Mouse (Mus musculus): ENCODE results near the gene Tiam1. TPM values are rescaled to one million over a fixed set of nuclear protein-coding genes. Genes with fewer than 3 reads are reported as not detected.

Tiam1 gene
- polyA plus RNA-seq, 1 experiment from 2014 or later, result 24.9 TPM

DNA sequence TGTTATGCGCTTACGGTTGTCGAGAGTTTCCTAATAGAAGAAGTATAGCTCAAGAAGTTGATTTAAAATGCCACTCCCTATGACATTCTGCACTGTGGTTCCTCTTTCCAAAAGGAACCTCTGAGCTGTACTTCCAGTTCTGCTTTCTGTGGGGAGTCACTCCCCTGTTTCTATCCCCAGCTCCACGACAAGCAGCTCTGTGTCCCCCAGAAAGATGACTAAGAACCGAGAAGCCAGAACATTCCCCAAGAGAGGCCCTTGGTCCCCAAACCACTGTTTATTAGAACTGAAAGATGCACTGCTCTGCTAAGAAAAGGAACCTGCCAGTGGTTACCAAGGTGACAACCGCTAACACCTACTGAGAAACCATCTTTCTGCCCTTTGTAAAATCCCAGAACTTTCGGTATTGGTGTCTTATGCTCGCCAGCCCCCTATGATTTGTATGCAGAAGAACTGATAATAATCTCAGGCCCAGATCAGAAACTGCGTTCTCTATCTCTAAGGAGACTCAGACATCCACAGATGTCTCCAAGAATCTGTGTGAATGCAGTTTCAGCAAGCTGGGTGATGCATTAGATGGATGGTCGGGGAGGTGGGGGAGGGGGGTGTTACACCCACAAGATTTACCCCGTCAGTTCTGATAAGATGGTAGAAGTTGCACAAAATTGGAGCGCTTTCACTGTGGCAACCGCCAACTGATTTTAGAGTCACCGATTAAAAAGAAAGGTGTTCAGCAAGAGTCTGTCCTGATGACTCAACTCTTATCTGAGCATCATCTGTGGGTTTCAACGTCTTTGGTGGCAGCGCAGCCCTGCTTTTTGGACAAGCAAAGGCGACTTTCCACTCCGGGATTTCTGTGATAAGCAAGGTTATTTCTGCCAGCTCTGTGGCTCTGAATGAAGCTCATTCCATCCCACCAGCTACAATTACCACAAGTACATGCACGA is 294.6 kb downstream of the Tiam1 start:
- no peak for ATAC-seq (replicated peaks; ENCODE audit: insufficient number of reproducible peaks, low FRiP score, low TSS enrichment)
- H3K9ac ChIP-seq (ENCODE audit: low read depth, low read length), result no peak overlapping the region
- no peak overlapping the region for H3K4me2 ChIP-seq
- no peaks in the 10 kb centered on the region for H3K27me3 ChIP-seq (ENCODE audit: control insufficient read depth, insufficient read depth, low read length)
- H3K27ac ChIP-seq (ENCODE audit: low read depth, low read length), result no peak overlapping the region
- H3K9me3 ChIP-seq (replicated peaks; ENCODE audit: control insufficient read depth, low read length), result no peaks in the 10 kb centered on the region
- 81% methylated on average over 19 of the region's 19 CpGs for WGBS (ENCODE audit: insufficient replicate concordance)
- H3K4me1 ChIP-seq (ENCODE audit: control insufficient read depth, insufficient read depth, low read length), result no peaks in the 10 kb centered on the region
- no peaks in the 10 kb centered on the region for H3K36me3 ChIP-seq (ENCODE audit: control insufficient read depth, insufficient read depth, low read length)
- no peak overlapping the region for H3K4me3 ChIP-seq (ENCODE audit: low read depth, low read length)

DNA sequence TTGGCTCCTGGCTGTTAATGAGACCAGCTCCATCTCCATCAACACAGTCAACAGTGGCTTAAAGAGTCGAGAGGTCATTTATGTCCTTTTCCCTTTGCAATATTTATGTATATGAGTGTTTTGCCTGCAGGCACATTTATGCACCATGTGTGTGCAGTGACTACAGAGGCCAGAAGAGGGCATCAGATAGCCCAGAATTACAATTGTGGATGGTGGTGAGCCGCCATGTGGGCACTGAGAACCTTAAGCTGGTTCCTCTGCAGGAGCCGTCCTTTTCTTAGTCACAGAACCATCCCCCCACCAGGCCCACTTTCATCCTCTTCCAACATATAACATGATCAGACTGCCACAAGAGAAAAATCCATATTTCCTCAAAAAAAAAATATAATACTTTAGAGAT is 295.4 kb downstream of the Tiam1 start:
- ATAC-seq (replicated peaks; ENCODE audit: insufficient number of reproducible peaks, low FRiP score, low TSS enrichment), result no peak
- no peak overlapping the region for H3K4me3 ChIP-seq (ENCODE audit: low read depth, low read length)
- H3K9ac ChIP-seq (ENCODE audit: low read depth, low read length), result no peak overlapping the region
- H3K4me1 ChIP-seq (ENCODE audit: control insufficient read depth, insufficient read depth, low read length), result no peaks in the 10 kb centered on the region
- H3K9me3 ChIP-seq (replicated peaks; ENCODE audit: control insufficient read depth, low read length), result no peaks in the 10 kb centered on the region
- no peak overlapping the region for H3K27ac ChIP-seq (ENCODE audit: low read depth, low read length)
- 85% methylated on average over 3 of the region's 3 CpGs for WGBS (ENCODE audit: insufficient replicate concordance)
- H3K27me3 ChIP-seq (ENCODE audit: control insufficient read depth, insufficient read depth, low read length), result no peaks in the 10 kb centered on the region
- H3K36me3 ChIP-seq (ENCODE audit: control insufficient read depth, insufficient read depth, low read length), result no peaks in the 10 kb centered on the region
- no peak overlapping the region for H3K4me2 ChIP-seq

DNA sequence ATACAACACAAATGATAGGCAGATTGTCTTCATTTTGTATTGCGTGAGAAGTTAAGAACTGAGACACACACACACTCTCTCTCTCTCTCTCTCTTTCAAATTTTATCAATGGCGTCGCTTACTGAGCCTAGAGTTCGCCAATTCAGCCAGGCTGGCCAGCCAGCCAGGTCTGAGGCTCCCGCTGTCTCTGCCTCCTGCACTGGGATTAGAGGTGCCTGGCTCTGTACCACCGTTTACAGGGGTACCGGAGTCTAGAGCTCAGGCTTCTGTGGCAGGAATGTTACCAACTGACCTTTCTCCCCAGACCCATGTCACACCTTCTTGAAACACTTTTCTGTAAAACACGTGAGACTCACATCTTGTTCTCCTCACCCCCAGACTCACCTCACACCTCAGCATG is 298.1 kb downstream of the Tiam1 start:
- no peak overlapping the region for H3K27ac ChIP-seq (ENCODE audit: low read depth, low read length)
- no peaks in the 10 kb centered on the region for H3K9me3 ChIP-seq (replicated peaks; ENCODE audit: control insufficient read depth, low read length)
- no peaks in the 10 kb centered on the region for H3K4me1 ChIP-seq (ENCODE audit: control insufficient read depth, insufficient read depth, low read length)
- 76% methylated on average over 8 of the region's 8 CpGs for WGBS (ENCODE audit: insufficient replicate concordance)
- H3K4me3 ChIP-seq (ENCODE audit: low read depth, low read length), result no peak overlapping the region
- no peak overlapping the region for H3K9ac ChIP-seq (ENCODE audit: low read depth, low read length)
- no peak overlapping the region for H3K4me2 ChIP-seq
- no peaks in the 10 kb centered on the region for H3K36me3 ChIP-seq (ENCODE audit: control insufficient read depth, insufficient read depth, low read length)
- ATAC-seq (replicated peaks; ENCODE audit: insufficient number of reproducible peaks, low FRiP score, low TSS enrichment), result no peak
- no peaks in the 10 kb centered on the region for H3K27me3 ChIP-seq (ENCODE audit: control insufficient read depth, insufficient read depth, low read length)

GRCm38 (mm10) chr16:89844580-89844979 is 299.0 kb downstream of the Tiam1 start:
- H3K36me3 ChIP-seq (ENCODE audit: control insufficient read depth, insufficient read depth, low read length), result no peaks in the 10 kb centered on the region
- H3K9me3 ChIP-seq (replicated peaks; ENCODE audit: control insufficient read depth, low read length), result no peaks in the 10 kb centered on the region
- no peak overlapping the region for H3K4me2 ChIP-seq
- no peak overlapping the region for H3K27ac ChIP-seq (ENCODE audit: low read depth, low read length)
- no peak; the same call in 1 of the 2 replicates for ATAC-seq (replicated peaks; ENCODE audit: insufficient number of reproducible peaks, low FRiP score, low TSS enrichment)
- no peak overlapping the region for H3K9ac ChIP-seq (ENCODE audit: low read depth, low read length)
- H3K4me3 ChIP-seq (ENCODE audit: low read depth, low read length), result no peak overlapping the region
- WGBS (ENCODE audit: insufficient replicate concordance), result 36% methylated on average over 5 of the region's 5 CpGs
- no peaks in the 10 kb centered on the region for H3K27me3 ChIP-seq (ENCODE audit: control insufficient read depth, insufficient read depth, low read length)
- H3K4me1 ChIP-seq (ENCODE audit: control insufficient read depth, insufficient read depth, low read length), result no peaks in the 10 kb centered on the region

DNA sequence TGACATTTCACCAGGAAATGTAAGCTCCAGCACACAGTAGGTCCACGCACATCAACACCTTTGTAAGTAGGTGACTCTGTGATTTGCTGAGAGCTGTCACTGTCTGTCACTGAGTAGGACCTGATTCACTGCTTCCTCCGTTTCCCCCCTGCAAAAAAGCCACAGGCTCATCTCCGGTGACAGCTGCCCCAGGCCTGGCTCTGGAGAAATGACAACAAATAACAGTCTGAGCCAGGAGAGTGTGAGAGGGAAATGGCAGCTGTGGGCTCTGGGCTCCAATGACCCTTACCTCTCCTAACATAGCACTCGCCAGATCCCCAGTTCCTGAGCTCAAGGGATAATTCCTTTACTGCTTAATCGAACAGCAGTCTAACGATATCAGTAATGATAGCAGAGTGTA is 301.7 kb downstream of the Tiam1 start:
- ATAC-seq (replicated peaks; ENCODE audit: insufficient number of reproducible peaks, low FRiP score, low TSS enrichment), result no peak
- Histone ChIP-seq H3K4me3 (ENCODE audit: low read depth, low read length) (no peak overlapping the region), H3K4me2 (no peak overlapping the region), H3K4me1 (ENCODE audit: control insufficient read depth, insufficient read depth, low read length) (no peaks in the 10 kb centered on the region), H3K36me3 (ENCODE audit: control insufficient read depth, insufficient read depth, low read length) (no peaks in the 10 kb centered on the region), H3K27ac (ENCODE audit: low read depth, low read length) (no peak overlapping the region), H3K9ac (ENCODE audit: low read depth, low read length) (no peak overlapping the region), H3K27me3 (ENCODE audit: control insufficient read depth, insufficient read depth, low read length) (no peaks in the 10 kb centered on the region), H3K9me3 (replicated peaks; ENCODE audit: control insufficient read depth, low read length) (no peaks in the 10 kb centered on the region)
- WGBS (ENCODE audit: insufficient replicate concordance), result 53% methylated on average over 6 of the region's 6 CpGs

- no peak overlapping the region for H3K4me3 ChIP-seq (ENCODE audit: low read depth, low read length)
- no peak overlapping the region for H3K27ac ChIP-seq (ENCODE audit: low read depth, low read length)
- H3K9ac ChIP-seq (ENCODE audit: low read depth, low read length), result no peak overlapping the region
- no peak overlapping the region for H3K4me2 ChIP-seq
- WGBS (ENCODE audit: insufficient replicate concordance), result 83% methylated on average over 6 of the region's 6 CpGs
- ATAC-seq (replicated peaks; ENCODE audit: insufficient number of reproducible peaks, low FRiP score, low TSS enrichment), result no peak
- no peaks in the 10 kb centered on the region for H3K9me3 ChIP-seq (replicated peaks; ENCODE audit: control insufficient read depth, low read length)
- H3K4me1 ChIP-seq (ENCODE audit: control insufficient read depth, insufficient read depth, low read length), result no peaks in the 10 kb centered on the region
- H3K27me3 ChIP-seq (ENCODE audit: control insufficient read depth, insufficient read depth, low read length), result no peaks in the 10 kb centered on the region
- no peaks in the 10 kb centered on the region for H3K36me3 ChIP-seq (ENCODE audit: control insufficient read depth, insufficient read depth, low read length)
Measured at GRCm38 (mm10) chr16:89840361-89840760, 303.2 kb downstream of the Tiam1 start.

DNA sequence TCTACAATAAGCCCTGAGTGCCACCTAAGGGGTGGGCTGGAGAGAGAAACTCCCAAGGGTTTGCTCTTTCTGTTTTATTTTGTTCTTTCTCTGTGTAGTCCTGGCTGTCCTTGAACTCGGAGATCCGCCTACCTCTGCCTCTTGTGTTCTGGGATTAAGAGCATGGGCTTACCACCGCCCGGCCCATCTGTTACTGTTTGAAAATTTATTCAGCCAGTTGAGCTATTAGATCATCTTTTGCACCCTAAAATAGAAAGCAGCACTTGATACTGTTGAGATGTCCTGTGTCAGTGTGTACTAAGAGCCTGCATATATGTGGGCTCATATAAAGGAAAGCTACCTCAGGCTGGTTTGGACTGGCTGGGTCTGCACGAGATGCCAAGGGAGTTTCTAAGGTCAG is 303.7 kb downstream of the Tiam1 start:
- no peak overlapping the region for H3K27ac ChIP-seq (ENCODE audit: low read depth, low read length)
- H3K9ac ChIP-seq (ENCODE audit: low read depth, low read length), result no peak overlapping the region
- no peaks in the 10 kb centered on the region for H3K27me3 ChIP-seq (ENCODE audit: control insufficient read depth, insufficient read depth, low read length)
- ATAC-seq (replicated peaks; ENCODE audit: insufficient number of reproducible peaks, low FRiP score, low TSS enrichment), result no peak
- H3K4me3 ChIP-seq (ENCODE audit: low read depth, low read length), result no peak overlapping the region
- 77% methylated on average over 5 of the region's 5 CpGs for WGBS (ENCODE audit: insufficient replicate concordance)
- H3K4me1 ChIP-seq (ENCODE audit: control insufficient read depth, insufficient read depth, low read length), result no peaks in the 10 kb centered on the region
- H3K4me2 ChIP-seq, result no peak overlapping the region
- no peaks in the 10 kb centered on the region for H3K36me3 ChIP-seq (ENCODE audit: control insufficient read depth, insufficient read depth, low read length)
- H3K9me3 ChIP-seq (replicated peaks; ENCODE audit: control insufficient read depth, low read length), result no peaks in the 10 kb centered on the region

DNA sequence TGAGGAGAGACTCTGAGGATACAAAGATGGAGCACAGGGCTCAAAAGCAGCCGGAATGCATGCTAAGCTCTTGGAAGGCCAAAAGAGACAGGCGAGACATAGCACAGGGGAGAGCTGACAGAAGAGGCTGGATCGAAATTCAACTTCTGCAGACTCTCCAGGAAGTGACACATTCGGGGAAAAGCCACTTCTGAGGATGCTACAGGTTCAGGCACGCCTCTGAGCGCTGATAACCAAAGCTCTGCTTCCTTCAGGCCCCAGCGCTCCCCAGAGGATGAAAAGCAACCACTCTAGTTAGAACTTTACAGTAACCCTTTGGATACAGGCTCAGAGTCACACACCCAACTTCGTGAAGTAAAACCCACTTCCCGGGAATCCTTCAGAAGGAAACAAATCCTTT is 306.5 kb downstream of the Tiam1 start:
- no peak for ATAC-seq (replicated peaks; ENCODE audit: insufficient number of reproducible peaks, low FRiP score, low TSS enrichment)
- H3K36me3 ChIP-seq (ENCODE audit: control insufficient read depth, insufficient read depth, low read length), result no peaks in the 10 kb centered on the region

GRCm38 (mm10) chr16:89835551-89835950 is 308.0 kb downstream of the Tiam1 start:
- Histone ChIP-seq H3K4me2 (no peak overlapping the region), H3K4me1 (ENCODE audit: control insufficient read depth, insufficient read depth, low read length) (peaks cover 6% of the 10 kb centered on the region), H3K4me3 (ENCODE audit: low read depth, low read length) (no peak overlapping the region), H3K36me3 (ENCODE audit: control insufficient read depth, insufficient read depth, low read length) (no peaks in the 10 kb centered on the region), H3K27ac (ENCODE audit: low read depth, low read length) (no peak overlapping the region), H3K9me3 (replicated peaks; ENCODE audit: control insufficient read depth, low read length) (no peaks in the 10 kb centered on the region), H3K27me3 (ENCODE audit: control insufficient read depth, insufficient read depth, low read length) (no peaks in the 10 kb centered on the region), H3K9ac (ENCODE audit: low read depth, low read length) (no peak overlapping the region)
- ATAC-seq (replicated peaks; ENCODE audit: insufficient number of reproducible peaks, low FRiP score, low TSS enrichment), result no peak
- WGBS (ENCODE audit: insufficient replicate concordance), result 66% methylated on average over 7 of the region's 7 CpGs

More for the DNA sequence above, 306.5 kb downstream of the Tiam1 start:
- 36% methylated on average over 9 of the region's 9 CpGs for WGBS (ENCODE audit: insufficient replicate concordance)
- Histone ChIP-seq H3K27me3 (ENCODE audit: control insufficient read depth, insufficient read depth, low read length) (no peaks in the 10 kb centered on the region), H3K9me3 (replicated peaks; ENCODE audit: control insufficient read depth, low read length) (no peaks in the 10 kb centered on the region), H3K4me3 (ENCODE audit: low read depth, low read length) (no peak overlapping the region), H3K4me1 (ENCODE audit: control insufficient read depth, insufficient read depth, low read length) (no peaks in the 10 kb centered on the region), H3K27ac (ENCODE audit: low read depth, low read length) (no peak overlapping the region), H3K4me2 (no peak overlapping the region), H3K9ac (ENCODE audit: low read depth, low read length) (no peak overlapping the region)
